In the genomic region with DNA sequence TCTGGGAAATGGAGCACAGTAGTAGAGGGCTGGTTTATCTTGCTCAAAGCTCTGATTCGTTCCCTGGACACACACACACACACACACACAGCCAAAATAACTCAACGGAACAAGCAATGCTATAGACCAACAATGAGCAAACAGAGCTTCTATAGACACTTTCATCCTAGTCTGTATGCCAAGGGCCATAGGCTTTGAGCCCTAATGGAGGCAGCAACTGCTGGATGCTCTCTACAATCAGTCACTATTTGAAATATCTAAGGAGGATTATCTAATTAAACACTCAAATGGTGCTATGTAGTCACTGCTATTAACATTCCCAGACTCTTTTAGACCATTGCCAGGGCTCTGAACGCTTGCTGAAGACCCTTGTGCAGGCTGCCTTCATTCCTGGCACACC, we compare ENCODE assay signal across 21 mouse cellular contexts. TPM values are rescaled to one million over a fixed set of nuclear protein-coding genes. Genes with fewer than 3 reads are reported as not detected.
"Had no signal": no experiment of that assay in that cellular context is flagged by ENCODE, and none has a peak within 500 bp of the region (broad histone marks: within the 10 kb centered on the region; RNA-seq: fewer than 3 reads in every experiment).

No protein-coding gene starts in this region.

- H3K4me3 ChIP-seq: left cerebral cortex, adult 2 months; midbrain, embryonic 13.5 days had no signal

- ATAC-seq: intestine, embryonic 16.5 days; liver, postnatal 0 days; midbrain, embryonic 13.5 days; midbrain, embryonic 16.5 days had no signal

- DNase-seq: kidney, adult 2 months; kidney, postnatal 10 days; kidney, postnatal 36 days; layer of hippocampus, postnatal 36 days; liver, postnatal 0 days; right cerebral cortex, adult 18-20 months; right cerebral cortex, postnatal 14 days; right cerebral cortex, postnatal 4 days; thymus, adult 2 months; thymus, postnatal 14 days; thymus, postnatal 4 days had no signal

- H3K4me2 ChIP-seq: liver, embryonic 11.5 days; midbrain, embryonic 13.5 days had no signal

- H3K27ac ChIP-seq: left cerebral cortex, adult 2 months; liver, embryonic 14.5 days; midbrain, embryonic 13.5 days; stomach, postnatal 0 days had no signal

- H3K9ac ChIP-seq: liver, embryonic 14.5 days; liver, postnatal 0 days; midbrain, embryonic 13.5 days had no signal

- H3K36me3 ChIP-seq: midbrain, embryonic 13.5 days had no signal

- H3K9me3 ChIP-seq: midbrain, embryonic 13.5 days had no signal

RNA-seq across cellular contexts. Expression of gene Cpvl, which starts 34.1 kb away (rescaled TPM):
- polyA plus RNA-seq: liver, embryonic 11.5 days; liver, embryonic 14.5 days; liver, postnatal 0 days; midbrain, embryonic 13.5 days; midbrain, embryonic 16.5 days; neural tube, embryonic 11.5 days; neural tube, embryonic 14.5 days; stomach, embryonic 14.5 days; thymus, adult 2 months had no signal
